Mouse (Mus musculus): ENCODE results near the gene C2cd4c. TPM values are rescaled to one million over a fixed set of nuclear protein-coding genes. Genes with fewer than 3 reads are reported as not detected.

C2cd4c gene
- not detected for polyA plus RNA-seq (2017; shearing (Covaris generic))

GRCm38 (mm10) chr10:79613578-79614304 is at the start of gene C2cd4c:
Gene C2cd4c (minus strand): TSS chr10:79614025.

GRCm38 (mm10) chr10:79645711-79646110 is 31.9 kb upstream of the C2cd4c start, which contains the start of gene Odf3l2:
Gene Odf3l2 (minus strand): TSS chr10:79645738.

GRCm38 (mm10) chr10:79637128-79638110 is 23.6 kb upstream of the C2cd4c start, which contains the start of gene Shc2:
Gene Shc2 (minus strand): TSS chr10:79637918.

GRCm38 (mm10) chr10:79587061-79587751 is 26.6 kb downstream of the C2cd4c start, which contains the start of gene Theg:
Gene Theg (minus strand): TSS chr10:79587331.

Other genes with a start within 250 kb of the C2cd4c start
- not detected for gene Vmn2r83, start 145.3 kb downstream of the C2cd4c start, polyA plus RNA-seq (2017; shearing (Covaris generic))
- 4.6 TPM for gene Plpp2, start 80.2 kb downstream of the C2cd4c start, polyA plus RNA-seq (2017; shearing (Covaris generic))
- gene Mier2, start 58.8 kb downstream of the C2cd4c start, polyA plus RNA-seq (2017; shearing (Covaris generic)) = 45.2 TPM
- gene Theg, start 26.7 kb downstream of the C2cd4c start, polyA plus RNA-seq (2017; shearing (Covaris generic)) = not detected
- gene Shc2, start 23.9 kb upstream of the C2cd4c start, polyA plus RNA-seq (2017; shearing (Covaris generic)) = not detected
- not detected for gene Odf3l2, start 31.7 kb upstream of the C2cd4c start, polyA plus RNA-seq (2017; shearing (Covaris generic))
- 0.65 TPM for gene Madcam1, start 50.5 kb upstream of the C2cd4c start, polyA plus RNA-seq (2017; shearing (Covaris generic))
- gene Tpgs1, start 55.3 kb upstream of the C2cd4c start, polyA plus RNA-seq (2017; shearing (Covaris generic)) = 48.4 TPM
- gene Cdc34, start 68.2 kb upstream of the C2cd4c start, polyA plus RNA-seq (2017; shearing (Covaris generic)) = 23.4 TPM
- gene Gzmm, start 75.0 kb upstream of the C2cd4c start, polyA plus RNA-seq (2017; shearing (Covaris generic)) = 1.0 TPM
- gene Bsg, start 90.5 kb upstream of the C2cd4c start, polyA plus RNA-seq (2017; shearing (Covaris generic)) = 300 TPM
- not detected for gene Hcn2, start 102.6 kb upstream of the C2cd4c start, polyA plus RNA-seq (2017; shearing (Covaris generic))
- 58.1 TPM for gene Polrmt, start 132.6 kb upstream of the C2cd4c start, polyA plus RNA-seq (2017; shearing (Covaris generic))
- not detected for gene Fgf22, start 141.1 kb upstream of the C2cd4c start, polyA plus RNA-seq (2017; shearing (Covaris generic))
- gene Rnf126, start 152.9 kb upstream of the C2cd4c start, polyA plus RNA-seq (2017; shearing (Covaris generic)) = 8.7 TPM
- gene Fstl3, start 163.2 kb upstream of the C2cd4c start, polyA plus RNA-seq (2017; shearing (Covaris generic)) = 0.68 TPM
- gene Prss57, start 176.9 kb upstream of the C2cd4c start, polyA plus RNA-seq (2017; shearing (Covaris generic)) = not detected
- gene Palm, start 179.5 kb upstream of the C2cd4c start, polyA plus RNA-seq (2017; shearing (Covaris generic)) = 0.30 TPM
- gene Misp, start 207.0 kb upstream of the C2cd4c start, polyA plus RNA-seq (2017; shearing (Covaris generic)) = not detected
- gene Ptbp1, start 240.4 kb upstream of the C2cd4c start, polyA plus RNA-seq (2017; shearing (Covaris generic)) = 375 TPM